Mouse (Mus musculus): ENCODE measurements around the gene Tbc1d4. TPM values are rescaled to one million over a fixed set of nuclear protein-coding genes. Genes with fewer than 3 reads are reported as not detected.

The Tbc1d4 gene
- total and polyA plus RNA-seq, 3 experiments, result 20.6 to 72.9 (median 71.0) TPM

DNA sequence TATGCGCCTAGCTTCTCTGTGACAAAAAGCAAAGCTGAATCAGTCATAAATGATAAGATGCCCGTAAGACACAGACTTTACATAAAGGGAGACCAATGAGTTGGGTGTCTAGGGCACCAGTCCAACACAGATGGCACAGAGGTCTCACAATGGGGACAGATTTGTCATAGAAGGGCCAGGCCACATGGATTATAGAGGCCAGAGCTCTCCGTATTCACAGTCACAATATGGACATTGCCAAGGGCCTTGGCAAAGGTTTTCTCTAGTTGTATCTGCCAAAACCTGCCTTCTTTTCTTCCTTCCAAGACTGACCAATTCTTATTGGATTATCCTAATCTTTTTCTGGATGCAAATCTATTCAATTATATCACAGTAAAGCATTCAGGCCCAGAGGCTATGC, 171.1 kb downstream of the Tbc1d4 start:
- peaks cover 0 to 37% of the 10 kb centered on the region in 2 experiments for H3K36me3 ChIP-seq (replicated peaks in 1 of 2; ENCODE audit: control insufficient read depth in 1 of 2, insufficient read depth in 1 of 2, low read length in 1 of 2)
- H3K79me2 ChIP-seq (replicated peaks; ENCODE audit: control insufficient read depth, extremely low read depth, insufficient read depth, poor library complexity, severe bottlenecking), result no peaks in the 10 kb centered on the region
- no peak overlapping the region for H3K4me3 ChIP-seq (replicated peaks in 1 of 3; ENCODE audit: low read depth in 2 of 3, low read length in 2 of 3, poor library complexity in 1 of 3)
- no peak overlapping the region for H3K27ac ChIP-seq (ENCODE audit: insufficient read depth, low read depth)
- TF ChIP-seq NRF1 (IDR thresholded peaks at IDR 0.05; ENCODE audit: low read depth, low read length) (no peak), KAT2A (IDR thresholded peaks at IDR 0.05; ENCODE audit: insufficient replicate concordance, low read length) (no peak), RCOR1 (conservative IDR thresholded peaks at IDR 0.05; ENCODE audit: low read depth, low read length) (no peak), HCFC1 (IDR thresholded peaks at IDR 0.05; ENCODE audit: low read depth, low read length) (no peak), SIN3A (IDR thresholded peaks at IDR 0.05; ENCODE audit: low read length) (no peak), E2F4 (IDR thresholded peaks at IDR 0.05; ENCODE audit: insufficient replicate concordance, low read depth, low read length) (no peak), ZMIZ1 (IDR thresholded peaks at IDR 0.05; ENCODE audit: low read depth, low read length) (no peak), CHD1 (IDR thresholded peaks at IDR 0.05; ENCODE audit: low read depth, low read length) (no peak), SMC3 (IDR thresholded peaks at IDR 0.05; ENCODE audit: low read depth, low read length) (no peak), ZNF384 (IDR thresholded peaks at IDR 0.05; ENCODE audit: low read depth, low read length) (no peak), PAX5 (IDR thresholded peaks at IDR 0.05; ENCODE audit: low read length) (no peak), ZKSCAN1 (IDR thresholded peaks at IDR 0.05; ENCODE audit: borderline replicate concordance, low read depth, low read length) (no peak), JUND (conservative IDR thresholded peaks at IDR 0.05; ENCODE audit: low read depth, low read length) (no peak)
- dilution Hi-C loops (cut with MboI; ENCODE audit: extremely low pct_ligation_motif_present, extremely low pct_unique_long_range_greater_than_20kb, low sequenced_read_pairs), result no loop called here
- DNase-seq (ENCODE audit: extremely low read depth), result no peak
- H3K27me3 ChIP-seq (replicated peaks), result no peaks in the 10 kb centered on the region
- H3K4me2 ChIP-seq (ENCODE audit: insufficient read depth, low read depth, poor library complexity, severe bottlenecking), result no peak overlapping the region
- in situ Hi-C loops (cut with MboI; ENCODE audit: low pct_ligation_motif_present, low pct_unique_long_range_greater_than_20kb, low sequenced_read_pairs), result loop anchor here (25.0 kb wide), 2 partner anchors 976 to 1101 kb away; no protein-coding TSS in a partner anchor
- no peak overlapping the region for H3K9ac ChIP-seq (ENCODE audit: insufficient read depth, low read depth)
- H3K9me3 ChIP-seq (replicated peaks; ENCODE audit: low read length), result no peaks in the 10 kb centered on the region
- no peaks in the 10 kb centered on the region for H3K4me1 ChIP-seq (ENCODE audit: control insufficient read depth in 1 of 2, insufficient read depth in 2 of 2)

DNA sequence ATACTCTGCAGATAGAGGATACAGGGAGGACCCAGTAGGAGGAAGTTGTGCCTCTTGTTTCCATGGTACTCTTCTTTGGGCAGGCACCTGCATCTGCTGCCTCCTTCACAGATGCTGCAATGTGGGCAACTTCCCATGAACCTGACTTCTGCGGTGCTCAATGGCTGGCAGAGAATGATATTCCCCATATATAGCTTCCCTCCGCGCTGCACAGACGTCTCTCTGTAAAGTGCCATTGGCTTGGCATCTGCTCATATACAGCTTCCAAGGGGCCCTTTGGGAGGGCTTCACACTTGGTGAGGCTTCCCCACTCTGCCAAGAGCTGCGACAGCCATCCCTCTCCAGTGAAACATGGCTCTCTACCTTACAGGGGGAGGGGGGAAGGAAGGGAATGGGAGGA, 178.5 kb downstream of the Tbc1d4 start:
- no peak overlapping the region for H3K27ac ChIP-seq (ENCODE audit: insufficient read depth, low read depth)
- H3K9me3 ChIP-seq (replicated peaks; ENCODE audit: low read length), result no peaks in the 10 kb centered on the region
- no peak for DNase-seq (ENCODE audit: extremely low read depth)
- no peak overlapping the region; the same call in 1 of the 2 replicates for H3K4me2 ChIP-seq (ENCODE audit: insufficient read depth, low read depth, poor library complexity, severe bottlenecking)
- in situ Hi-C loops (cut with MboI; ENCODE audit: low pct_ligation_motif_present, low pct_unique_long_range_greater_than_20kb, low sequenced_read_pairs), result loop anchor here (25.0 kb wide), 2 partner anchors 968 to 1093 kb away; no protein-coding TSS in a partner anchor
- H3K4me3 ChIP-seq (replicated peaks in 1 of 3; ENCODE audit: low read depth in 2 of 3, low read length in 2 of 3, poor library complexity in 1 of 3), result no peak overlapping the region
- no peaks in the 10 kb centered on the region for H3K36me3 ChIP-seq (replicated peaks in 1 of 2; ENCODE audit: control insufficient read depth in 1 of 2, insufficient read depth in 1 of 2, low read length in 1 of 2)
- H3K27me3 ChIP-seq (replicated peaks), result no peaks in the 10 kb centered on the region
- no peak overlapping the region for H3K9ac ChIP-seq (ENCODE audit: insufficient read depth, low read depth)
- no peak for TF ChIP-seq ETS1 (conservative IDR thresholded peaks at IDR 0.05; ENCODE audit: low read depth, low read length)
- no peak for TF ChIP-seq TCF12 (IDR thresholded peaks at IDR 0.05; ENCODE audit: low read depth, low read length)
- no peak for TF ChIP-seq UBTF (IDR thresholded peaks at IDR 0.05; ENCODE audit: low read depth, low read length)
- no peak for TF ChIP-seq USF2 (conservative IDR thresholded peaks at IDR 0.05; ENCODE audit: low read depth, low read length)
- no peak for TF ChIP-seq ELF1 (IDR thresholded peaks at IDR 0.05; ENCODE audit: low read depth, low read length)
- no peak for TF ChIP-seq MYC (IDR thresholded peaks at IDR 0.05; ENCODE audit: low read depth, low read length)
- no peak for TF ChIP-seq ZMIZ1 (IDR thresholded peaks at IDR 0.05; ENCODE audit: low read depth, low read length)
- TF ChIP-seq RCOR1 (conservative IDR thresholded peaks at IDR 0.05; ENCODE audit: low read depth, low read length), result no peak
- no peak for TF ChIP-seq SMC3 (IDR thresholded peaks at IDR 0.05; ENCODE audit: low read depth, low read length)
- TF ChIP-seq JUND (conservative IDR thresholded peaks at IDR 0.05; ENCODE audit: low read depth, low read length), result no peak
- no peak for TF ChIP-seq ZNF384 (IDR thresholded peaks at IDR 0.05; ENCODE audit: low read depth, low read length)
- H3K4me1 ChIP-seq (ENCODE audit: control insufficient read depth in 1 of 2, insufficient read depth in 2 of 2), result peaks cover 0 to 8% of the 10 kb centered on the region in 2 experiments; a peak in 3 of 4 replicates
- H3K79me2 ChIP-seq (replicated peaks; ENCODE audit: control insufficient read depth, extremely low read depth, insufficient read depth, poor library complexity, severe bottlenecking), result no peaks in the 10 kb centered on the region
- dilution Hi-C loops (cut with MboI; ENCODE audit: extremely low pct_ligation_motif_present, extremely low pct_unique_long_range_greater_than_20kb, low sequenced_read_pairs), result no loop called here

All from CH12.LX (cell line).